Comparison of ENCODE assay signal across 20 mouse cellular contexts in genomic region chr4:129151276-129151811, GRCm38 (mm10). TPM values are rescaled to one million over a fixed set of nuclear protein-coding genes. Genes with fewer than 3 reads are reported as not detected.
DNase-seq lines count a peak whose midpoint lies in the region; ATAC-seq lines count a peak whose summit lies in the region.
"Had no signal": no experiment of that assay in that cellular context is flagged by ENCODE, and none has a peak within 500 bp of the region (broad histone marks: within the 10 kb centered on the region; RNA-seq: fewer than 3 reads in every experiment).

No protein-coding gene starts in this region.

- no peaks in the 10 kb centered on the region for H3K9me3 ChIP-seq in intestine, embryonic 15.5 days
- no peaks in the 10 kb centered on the region for H3K9me3 ChIP-seq in kidney, embryonic 15.5 days (replicated peaks)
- H3K9me3 ChIP-seq in neural tube, embryonic 13.5 days = no peaks in the 10 kb centered on the region
- no peaks in the 10 kb centered on the region for H3K9me3 ChIP-seq in hindbrain, embryonic 14.5 days (ENCODE audit: control insufficient read depth, low read length)
- H3K9me3 ChIP-seq: embryonic facial prominence, embryonic 12.5 days; forebrain, embryonic 15.5 days; limb, embryonic 15.5 days; megakaryocyte, embryonic 14.5 days had no signal

- H3K4me3 ChIP-seq in intestine, embryonic 15.5 days (replicated peaks) = no peak overlapping the region
- H3K4me3 ChIP-seq in kidney, embryonic 15.5 days (replicated peaks) = no peak overlapping the region
- H3K4me3 ChIP-seq in neural tube, embryonic 13.5 days = no peak overlapping the region
- no peak overlapping the region for H3K4me3 ChIP-seq in hindbrain, embryonic 14.5 days (replicated peaks; ENCODE audit: low read length)
- H3K4me3 ChIP-seq: embryonic facial prominence, embryonic 12.5 days; forebrain, embryonic 15.5 days; limb, embryonic 15.5 days; megakaryocyte, embryonic 14.5 days had no signal

- DNase-seq in kidney, adult 11 months = peak; percentile 54
- no peak for DNase-seq in kidney, postnatal 10 days
- DNase-seq in frontal cortex, postnatal 14 days (ENCODE audit: low spot score in 2 of 2) = no peak
- no peak for DNase-seq in hindbrain, embryonic 14.5 days (ENCODE audit: low spot score)
- DNase-seq: adrenal gland, postnatal 10 days; cerebellum, adult 18-20 months; layer of hippocampus, postnatal 36 days; liver, postnatal 0 days; lung, postnatal 14 days had no signal

- peak overlapping the region; percentile 45 for H3K27ac ChIP-seq in intestine, embryonic 15.5 days
- peak overlapping the region; percentile 61; the same call in 1 of the 2 replicates for H3K27ac ChIP-seq in kidney, embryonic 15.5 days
- peak overlapping the region; percentile 49; the same call in 1 of the 2 replicates for H3K27ac ChIP-seq in neural tube, embryonic 13.5 days (replicated peaks)
- no peak overlapping the region for H3K27ac ChIP-seq in hindbrain, embryonic 14.5 days
- H3K27ac ChIP-seq: embryonic facial prominence, embryonic 12.5 days; forebrain, embryonic 15.5 days; limb, embryonic 15.5 days had no signal

- H3K36me3 ChIP-seq in intestine, embryonic 15.5 days = peaks cover 13% of the 10 kb centered on the region; the same call in 1 of the 2 replicates
- peaks cover 75% of the 10 kb centered on the region for H3K36me3 ChIP-seq in kidney, embryonic 15.5 days
- peaks cover 56% of the 10 kb centered on the region for H3K36me3 ChIP-seq in neural tube, embryonic 13.5 days
- peaks cover 66% of the 10 kb centered on the region for H3K36me3 ChIP-seq in hindbrain, embryonic 14.5 days (replicated peaks; ENCODE audit: control insufficient read depth, insufficient read depth)

- H3K27me3 ChIP-seq in intestine, embryonic 15.5 days (replicated peaks) = no peaks in the 10 kb centered on the region
- no peaks in the 10 kb centered on the region for H3K27me3 ChIP-seq in kidney, embryonic 15.5 days
- H3K27me3 ChIP-seq in neural tube, embryonic 13.5 days = no peaks in the 10 kb centered on the region
- H3K27me3 ChIP-seq in hindbrain, embryonic 14.5 days (ENCODE audit: control insufficient read depth, insufficient read depth, low read length) = no peaks in the 10 kb centered on the region
- H3K27me3 ChIP-seq: embryonic facial prominence, embryonic 12.5 days; forebrain, embryonic 15.5 days; limb, embryonic 15.5 days; megakaryocyte, embryonic 14.5 days had no signal

- H3K4me1 ChIP-seq in intestine, embryonic 15.5 days (replicated peaks) = no peaks in the 10 kb centered on the region
- peaks cover 11% of the 10 kb centered on the region; the same call in 1 of the 2 replicates for H3K4me1 ChIP-seq in kidney, embryonic 15.5 days
- H3K4me1 ChIP-seq in neural tube, embryonic 13.5 days (replicated peaks) = peaks cover 12% of the 10 kb centered on the region; the same call in 1 of the 2 replicates
- no peaks in the 10 kb centered on the region for H3K4me1 ChIP-seq in hindbrain, embryonic 14.5 days (replicated peaks; ENCODE audit: control insufficient read depth, insufficient read depth, low read length)
- H3K4me1 ChIP-seq: embryonic facial prominence, embryonic 12.5 days; limb, embryonic 15.5 days had no signal

- peak; percentile 93 for ATAC-seq in intestine, embryonic 15.5 days
- ATAC-seq in kidney, embryonic 15.5 days (replicated peaks; ENCODE audit: low FRiP score) = peak; percentile 67
- ATAC-seq in neural tube, embryonic 13.5 days (ENCODE audit: low read depth) = peak; percentile 36; the same call in 1 of the 2 replicates
- no peak for ATAC-seq in hindbrain, embryonic 14.5 days (ENCODE audit: low FRiP score)
- ATAC-seq: forebrain, embryonic 15.5 days; inflammation-experienced regulatory T-cells, adult 6 months; liver, postnatal 0 days had no signal

- H3K9ac ChIP-seq in intestine, embryonic 15.5 days = no peak overlapping the region
- H3K9ac ChIP-seq in kidney, embryonic 15.5 days = no peak overlapping the region
- H3K9ac ChIP-seq in neural tube, embryonic 13.5 days = no peak overlapping the region
- H3K9ac ChIP-seq in hindbrain, embryonic 14.5 days = no peak overlapping the region
- H3K9ac ChIP-seq: embryonic facial prominence, embryonic 12.5 days; forebrain, embryonic 15.5 days; limb, embryonic 15.5 days; liver, postnatal 0 days had no signal

- 67% methylated on average over 4 of the region's 4 CpGs for WGBS in intestine, embryonic 15.5 days
- WGBS in kidney, embryonic 15.5 days = 83% methylated on average over 4 of the region's 4 CpGs
- 32% methylated on average over 4 of the region's 4 CpGs for WGBS in neural tube, embryonic 13.5 days
- WGBS in hindbrain, embryonic 14.5 days = 75% methylated on average over 4 of the region's 4 CpGs

- no peak overlapping the region for H3K4me2 ChIP-seq in intestine, embryonic 15.5 days (replicated peaks)
- no peak overlapping the region for H3K4me2 ChIP-seq in kidney, embryonic 15.5 days
- no peak overlapping the region for H3K4me2 ChIP-seq in neural tube, embryonic 13.5 days
- H3K4me2 ChIP-seq in hindbrain, embryonic 14.5 days (replicated peaks) = no peak overlapping the region
- H3K4me2 ChIP-seq: embryonic facial prominence, embryonic 12.5 days; forebrain, embryonic 15.5 days; limb, embryonic 15.5 days had no signal

RNA-seq across cellular contexts. Expression of gene Fndc5, which starts 14.5 kb away (rescaled TPM):
- 2.7 and 2.9 TPM in 2 replicates for polyA plus RNA-seq in intestine, embryonic 15.5 days (2015; fragmentation: Nextera tagmentation; extraction: Ambion mirVana)
- polyA plus RNA-seq in kidney, embryonic 15.5 days (2015; fragmentation: Nextera tagmentation; extraction: Ambion mirVana) = 5.1 and 5.5 TPM in 2 replicates
- 24.4 and 24.5 TPM in 2 replicates for polyA plus RNA-seq in neural tube, embryonic 13.5 days (2015; fragmentation: Nextera tagmentation; extraction: Ambion mirVana)
- 14.5 and 15.4 TPM in 2 replicates for polyA plus RNA-seq in hindbrain, embryonic 14.5 days (2014; fragmentation: Nextera tagmentation; extraction: Ambion mirVana)

RNA-seq across cellular contexts. Expression of gene Hpca, which starts 29.5 kb away (rescaled TPM):
- 4.1 and 5.2 TPM in 2 replicates for polyA plus RNA-seq in intestine, embryonic 15.5 days (2015; fragmentation: Nextera tagmentation; extraction: Ambion mirVana)
- polyA plus RNA-seq in kidney, embryonic 15.5 days (2015; fragmentation: Nextera tagmentation; extraction: Ambion mirVana) = 2.0 and 2.8 TPM in 2 replicates
- 50.3 and 55.8 TPM in 2 replicates for polyA plus RNA-seq in neural tube, embryonic 13.5 days (2015; fragmentation: Nextera tagmentation; extraction: Ambion mirVana)
- polyA plus RNA-seq in hindbrain, embryonic 14.5 days (2014; fragmentation: Nextera tagmentation; extraction: Ambion mirVana) = 56.2 and 68.7 TPM in 2 replicates
- polyA plus RNA-seq: inflammation-experienced regulatory T-cells, adult 6 months had no signal

RNA-seq across cellular contexts. Expression of gene S100pbp, which starts 38.2 kb away (rescaled TPM):
- 12.5 and 14.5 TPM in 2 replicates for polyA plus RNA-seq in intestine, embryonic 15.5 days (2015; fragmentation: Nextera tagmentation; extraction: Ambion mirVana)
- 24.3 and 25.9 TPM in 2 replicates for polyA plus RNA-seq in kidney, embryonic 15.5 days (2015; fragmentation: Nextera tagmentation; extraction: Ambion mirVana)
- polyA plus RNA-seq in neural tube, embryonic 13.5 days (2015; fragmentation: Nextera tagmentation; extraction: Ambion mirVana) = 15.8 and 19.9 TPM in 2 replicates
- 17.3 and 19.3 TPM in 2 replicates for polyA plus RNA-seq in hindbrain, embryonic 14.5 days (2014; fragmentation: Nextera tagmentation; extraction: Ambion mirVana)

RNA-seq across cellular contexts. Expression of gene Yars, which starts 38.2 kb away (rescaled TPM):
- 94.2 and 97.2 TPM in 2 replicates for polyA plus RNA-seq in intestine, embryonic 15.5 days (2015; fragmentation: Nextera tagmentation; extraction: Ambion mirVana)
- 81.3 and 87.4 TPM in 2 replicates for polyA plus RNA-seq in kidney, embryonic 15.5 days (2015; fragmentation: Nextera tagmentation; extraction: Ambion mirVana)
- polyA plus RNA-seq in neural tube, embryonic 13.5 days (2015; fragmentation: Nextera tagmentation; extraction: Ambion mirVana) = 106 and 108 TPM in 2 replicates
- 111 and 118 TPM in 2 replicates for polyA plus RNA-seq in hindbrain, embryonic 14.5 days (2014; fragmentation: Nextera tagmentation; extraction: Ambion mirVana)

RNA-seq across cellular contexts. Expression of gene Tmem54, which starts 46.0 kb away (rescaled TPM):
- polyA plus RNA-seq in intestine, embryonic 15.5 days (2015; fragmentation: Nextera tagmentation; extraction: Ambion mirVana) = 90.0 and 106 TPM in 2 replicates
- 9.2 TPM in 2 replicates for polyA plus RNA-seq in kidney, embryonic 15.5 days (2015; fragmentation: Nextera tagmentation; extraction: Ambion mirVana)
- 0.39 TPM in 1 of 2 replicates, not detected in the other for polyA plus RNA-seq in neural tube, embryonic 13.5 days (2015; fragmentation: Nextera tagmentation; extraction: Ambion mirVana)
- polyA plus RNA-seq in hindbrain, embryonic 14.5 days (2014; fragmentation: Nextera tagmentation; extraction: Ambion mirVana) = 0.33 TPM in 1 of 2 replicates, not detected in the other
- polyA plus RNA-seq: cortical plate, adult 2 months; forebrain, embryonic 15.5 days; heart, embryonic 14.5 days; inflammation-experienced regulatory T-cells, adult 6 months; midbrain, postnatal 0 days had no signal
